11 mouse cellular contexts compared by ENCODE assay signal in the genomic region with DNA sequence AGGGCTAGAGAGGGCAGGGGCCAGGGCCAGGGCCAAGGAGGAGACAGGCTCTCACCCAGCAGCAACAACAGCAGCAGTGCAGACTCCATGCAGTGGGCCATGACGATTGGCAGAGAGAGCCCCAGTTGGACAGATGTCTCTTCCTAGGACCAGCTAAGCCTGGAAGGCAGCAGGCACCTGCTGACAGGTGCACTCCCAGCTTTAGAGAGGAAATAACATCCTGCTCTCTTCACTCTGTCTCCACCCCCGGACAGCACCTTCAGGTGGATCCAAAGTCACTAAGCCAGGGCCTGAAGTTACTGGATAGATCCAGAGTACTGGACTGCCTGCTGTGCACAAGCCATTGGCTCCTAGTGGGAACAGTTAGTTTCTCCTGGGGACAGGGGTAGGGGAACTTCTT. TPM values are rescaled to one million over a fixed set of nuclear protein-coding genes. Genes with fewer than 3 reads are reported as not detected.
A peak's percentile ranks its signal among the peaks of the same experiment; 100 is the strongest.
DNase-seq lines count a peak whose midpoint lies in the region; ATAC-seq and TF ChIP-seq lines count a peak whose summit lies in the region.
"Had no signal": no experiment of that assay in that cellular context is flagged by ENCODE, and none has a peak within 500 bp of the region (broad histone marks: within the 10 kb centered on the region; RNA-seq: fewer than 3 reads in every experiment).

A gene (minus strand): TSS at position 101 of the 400 bp plus-strand sequence.

- DNase-seq in heart, postnatal 14 days: no peak
- no peak for DNase-seq in midbrain, embryonic 11.5 days (ENCODE audit: low spot score, missing footprints)
- DNase-seq in left cerebral cortex, adult 8-10 months (ENCODE audit: low spot score in 2 of 2): no peak
- no peak for DNase-seq in right cerebral cortex, adult 18-20 months
- DNase-seq in embryo, embryonic 9.5 days (ENCODE audit: extremely low spot score): no peak
- DNase-seq: lung, adult 18-20 months had no signal

- peaks cover 48% of the 10 kb centered on the region for H3K27me3 ChIP-seq in heart, embryonic 11.5 days (ENCODE audit: control insufficient read depth, insufficient read depth, low read length)
- peaks cover 46% of the 10 kb centered on the region for H3K27me3 ChIP-seq in midbrain, embryonic 13.5 days
- H3K27me3 ChIP-seq in midbrain, embryonic 11.5 days (ENCODE audit: control insufficient read depth, insufficient read depth, low read length): peaks cover 33% of the 10 kb centered on the region
- H3K27me3 ChIP-seq in small intestine, adult 2 months (ENCODE audit: control insufficient read depth, insufficient read depth, low read length): peaks cover 17% of the 10 kb centered on the region

- TF ChIP-seq CTCF in small intestine, adult 2 months (IDR thresholded peaks at IDR 0.05; ENCODE audit: extremely low read depth, insufficient read length, insufficient replicate concordance, low read depth, low read length): no peak

- H3K4me3 ChIP-seq in heart, embryonic 11.5 days (ENCODE audit: low read depth, low read length): peak within 1 kb of the TSS; percentile 53; the same call in 1 of the 2 replicates
- peak within 1 kb of the TSS; percentile 54 for H3K4me3 ChIP-seq in midbrain, embryonic 13.5 days (replicated peaks)
- H3K4me3 ChIP-seq in midbrain, embryonic 11.5 days (ENCODE audit: low read depth, low read length): no peak within 1 kb of the TSS
- no peak within 1 kb of the TSS for H3K4me3 ChIP-seq in small intestine, adult 2 months (ENCODE audit: low read depth, low read length)

- intact Hi-C loops in heart, postnatal 14 days (cut with DNase I): no loop called here

- peaks cover 16% of the 10 kb centered on the region for H3K4me1 ChIP-seq in heart, embryonic 11.5 days (ENCODE audit: control insufficient read depth, insufficient read depth, low read length)
- H3K4me1 ChIP-seq in midbrain, embryonic 13.5 days (replicated peaks): peaks cover 14% of the 10 kb centered on the region; the same call in 1 of the 2 replicates
- H3K4me1 ChIP-seq in midbrain, embryonic 11.5 days (ENCODE audit: control insufficient read depth, insufficient read depth, low read length): peaks cover 3% of the 10 kb centered on the region; the same call in 1 of the 2 replicates
- peaks cover 7% of the 10 kb centered on the region for H3K4me1 ChIP-seq in small intestine, adult 2 months (ENCODE audit: control insufficient read depth, insufficient read depth, insufficient read length, low read length)

- no peak for ATAC-seq in heart, embryonic 11.5 days (replicated peaks; ENCODE audit: insufficient number of reproducible peaks, low FRiP score, low TSS enrichment)
- no peak for ATAC-seq in midbrain, embryonic 13.5 days
- no peak for ATAC-seq in midbrain, embryonic 11.5 days (ENCODE audit: low FRiP score)

- H3K9me3 ChIP-seq in heart, embryonic 11.5 days (replicated peaks; ENCODE audit: control insufficient read depth, low read length): no peaks in the 10 kb centered on the region
- no peaks in the 10 kb centered on the region for H3K9me3 ChIP-seq in midbrain, embryonic 13.5 days
- H3K9me3 ChIP-seq in midbrain, embryonic 11.5 days (ENCODE audit: control insufficient read depth, low read length): no peaks in the 10 kb centered on the region

- no peak within 1 kb of the TSS for H3K9ac ChIP-seq in heart, embryonic 11.5 days (ENCODE audit: low read depth, low read length)
- H3K9ac ChIP-seq in midbrain, embryonic 13.5 days (replicated peaks): peak within 1 kb of the TSS; percentile 63; the same call in 1 of the 2 replicates
- no peak within 1 kb of the TSS for H3K9ac ChIP-seq in midbrain, embryonic 11.5 days (ENCODE audit: low read length)

- H3K36me3 ChIP-seq in heart, embryonic 11.5 days (ENCODE audit: control insufficient read depth, insufficient read depth, low read length): no peaks in the 10 kb centered on the region
- no peaks in the 10 kb centered on the region for H3K36me3 ChIP-seq in midbrain, embryonic 13.5 days
- no peaks in the 10 kb centered on the region for H3K36me3 ChIP-seq in midbrain, embryonic 11.5 days (ENCODE audit: control insufficient read depth, insufficient read depth, low read length)
- H3K36me3 ChIP-seq in small intestine, adult 2 months (ENCODE audit: control insufficient read depth, insufficient read depth, low read length): no peaks in the 10 kb centered on the region

- no peak within 1 kb of the TSS for H3K27ac ChIP-seq in heart, embryonic 11.5 days (ENCODE audit: low read depth, low read length)
- no peak within 1 kb of the TSS for H3K27ac ChIP-seq in midbrain, embryonic 13.5 days
- H3K27ac ChIP-seq in midbrain, embryonic 11.5 days (ENCODE audit: low read depth, low read length): no peak within 1 kb of the TSS
- H3K27ac ChIP-seq in small intestine, adult 2 months (ENCODE audit: insufficient read depth, low read depth, low read length): no peak within 1 kb of the TSS

- TF ChIP-seq POLR2A in small intestine, adult 2 months (IDR thresholded peaks at IDR 0.05; ENCODE audit: low read depth, low read length): no peak

- no peak within 1 kb of the TSS for H3K4me2 ChIP-seq in heart, embryonic 11.5 days
- H3K4me2 ChIP-seq in midbrain, embryonic 13.5 days (replicated peaks): peak within 1 kb of the TSS; percentile 64
- no peak within 1 kb of the TSS for H3K4me2 ChIP-seq in midbrain, embryonic 11.5 days

- 50% methylated on average over 2 of the region's 2 CpGs for WGBS in heart, embryonic 11.5 days (ENCODE audit: insufficient replicate concordance)
- 83% methylated on average over 2 of the region's 2 CpGs for WGBS in midbrain, embryonic 13.5 days
- WGBS in midbrain, embryonic 11.5 days: 71% methylated on average over 2 of the region's 2 CpGs
- 58% methylated on average over 2 of the region's 2 CpGs for WGBS in small intestine, adult 2 months

RNA-seq across cellular contexts. Expression of the gene that starts here (rescaled TPM):
- 2.9 and 3.8 TPM in 2 replicates for polyA plus RNA-seq in heart, embryonic 11.5 days (2014; fragmentation: Nextera tagmentation; extraction: Ambion mirVana)
- total RNA-seq in heart, postnatal 14 days (2021): 1 to 10 TPM; 5.1 to 8.0 TPM
- 14.1 and 15.2 TPM in 2 replicates for polyA plus RNA-seq in midbrain, embryonic 13.5 days (2015; fragmentation: Nextera tagmentation; extraction: Ambion mirVana)
- polyA plus RNA-seq in midbrain, embryonic 11.5 days (2014; fragmentation: Nextera tagmentation; extraction: Ambion mirVana): 2.1 and 3.0 TPM in 2 replicates
- 10 to 100 TPM; 52.6 to 58.6 (median 55.9) TPM for total RNA-seq in left cerebral cortex, adult 8-10 months (2022)
- 11.1 and 17.0 TPM in 2 replicates for polyA plus RNA-seq in small intestine, adult 2 months (2012; rRNA removed)
- total RNA-seq: common myeloid progenitor, adult 5-6 weeks; neutrophil, adult 5-6 weeks had no signal

Comparison
In these comparisons a context has a peak if more than half of its experiments do, and no peak if none do; other contexts are left out.
1. RNA of the gene that starts here (total RNA-seq): 52.6 to 58.6 TPM in left cerebral cortex, adult 8-10 months; 5.1 to 8.0 TPM in heart, postnatal 14 days; every median in the first group is over 4 times any median in the second.
2. H3K4me3 ChIP-seq: peak in heart, embryonic 11.5 days (single experiment) and midbrain, embryonic 13.5 days (single experiment); none in midbrain, embryonic 11.5 days (single experiment) and small intestine, adult 2 months (single experiment).